Mouse (Mus musculus) MEL (cell line): ENCODE results near the gene Kcnk13. TPM values are rescaled to one million over a fixed set of nuclear protein-coding genes. Genes with fewer than 3 reads are reported as not detected.

Experiments
- DNase-seq: peaks from one replicate; pipeline ENCODE4 v3.0.0; 2011; ENCODE audit warnings: low read depth, low spot score
- H3K27ac ChIP-seq: 2 replicates; pipeline ENCODE4 v1.5.1; 2012; ENCODE audit warnings: low read depth, mild to moderate bottlenecking, control low read depth, low read length, moderate library complexity; ENCODE audit not compliant: control insufficient read depth
- H3K27me3 ChIP-seq, 2 experiments: fragments of 150-350 bp in 1 of 2; sonication (generic) in 1 of 2; 2 replicates each; pipeline ENCODE4 v1.6.1; 2012; ENCODE audit warnings: low read length in 2 of 2, mild to moderate bottlenecking in 2 of 2, improper control_type of control experiment in 1 of 2, moderate library complexity in 1 of 2; ENCODE audit not compliant: insufficient read depth in 2 of 2, control insufficient read depth in 1 of 2
- H3K36me3 ChIP-seq, 2 experiments: 2 replicates each; pipeline ENCODE4 v1.6.1; 2012 to 2014; ENCODE audit warnings: low read length in 2 of 2, improper control_type of control experiment in 1 of 2, inconsistent platforms in 1 of 2, mild to moderate bottlenecking in 1 of 2; ENCODE audit not compliant: insufficient read depth in 2 of 2, control insufficient read depth in 1 of 2
- H3K4me1 ChIP-seq, 2 experiments: fragments of 150-350 bp in 1 of 2; sonication (generic) in 1 of 2; 2 replicates each; pipeline ENCODE4 v1.6.1; 2012; ENCODE audit warnings: low read length in 2 of 2, improper control_type of control experiment in 1 of 2, mild to moderate bottlenecking in 1 of 2; ENCODE audit not compliant: insufficient read depth in 2 of 2, control insufficient read depth in 1 of 2
- H3K4me3 ChIP-seq, 2 experiments: fragments of 150-350 bp in 1 of 2; sonication (generic) in 1 of 2; 2 replicates each; pipeline ENCODE4 v1.5.1; 2012; ENCODE audit warnings: low read depth in 2 of 2, low read length in 2 of 2, mild to moderate bottlenecking in 2 of 2, moderate library complexity in 2 of 2, control low read depth in 1 of 2, improper control_type of control experiment in 1 of 2; ENCODE audit not compliant: control insufficient read depth in 1 of 2, insufficient read depth in 1 of 2
- H3K79me2 ChIP-seq: 2 replicates; pipeline ENCODE4 v1.6.1; 2012; ENCODE audit warnings: mild to moderate bottlenecking, low read length, moderate library complexity; ENCODE audit not compliant: control insufficient read depth, poor library complexity, insufficient read depth
- H3K9ac ChIP-seq: 2 replicates; pipeline ENCODE4 v1.6.1; 2012; ENCODE audit warnings: low read depth, mild to moderate bottlenecking, control low read depth, low read length, moderate library complexity; ENCODE audit not compliant: control insufficient read depth, poor library complexity, severe bottlenecking
- H3K9me3 ChIP-seq: fragments of 150-350 bp; sonication (generic); replicated peaks from 2 replicates; pipeline ENCODE4 v1.6.1; 2012; ENCODE audit warnings: mild to moderate bottlenecking, low read length, improper control_type of control experiment, moderate library complexity; ENCODE audit not compliant: insufficient read depth
- BHLHE40 ChIP-seq: IDR thresholded peaks from 2 replicates; pipeline ENCODE4 v1.6.1; 2012; ENCODE audit warnings: low read depth, mild to moderate bottlenecking, inconsistent platforms, low read length, improper control_type of control experiment, borderline replicate concordance
- E2F4 ChIP-seq: IDR thresholded peaks from 2 replicates; pipeline ENCODE4 v1.6.1; 2011; ENCODE audit warnings: low read depth, low read length, improper control_type of control experiment, borderline replicate concordance
- ELF1 ChIP-seq: IDR thresholded peaks from 2 replicates; pipeline ENCODE4 v1.6.1; 2014; ENCODE audit warnings: low read depth, mild to moderate bottlenecking, inconsistent platforms, low read length, improper control_type of control experiment, moderate library complexity
- GATA1 ChIP-seq: IDR thresholded peaks from 2 replicates; pipeline ENCODE4 v1.6.1; 2011; ENCODE audit warnings: low read depth, low read length, improper control_type of control experiment
- HCFC1 ChIP-seq: IDR thresholded peaks from 2 replicates; pipeline ENCODE4 v1.6.1; 2012; ENCODE audit warnings: low read depth, mild to moderate bottlenecking, inconsistent platforms, low read length, improper control_type of control experiment, moderate library complexity
- JUND ChIP-seq: IDR thresholded peaks from 2 replicates; pipeline ENCODE4 v1.6.1; 2011; ENCODE audit warnings: low read depth, mild to moderate bottlenecking, improper control_type of control experiment, low read length
- MAFK ChIP-seq: IDR thresholded peaks from 2 replicates; pipeline ENCODE4 v1.6.1; 2011; ENCODE audit warnings: low read depth, mild to moderate bottlenecking, low read length, improper control_type of control experiment, borderline replicate concordance
- MAZ ChIP-seq: IDR thresholded peaks from 2 replicates; pipeline ENCODE4 v1.6.1; 2012; ENCODE audit warnings: low read depth, mild to moderate bottlenecking, inconsistent platforms, low read length, improper control_type of control experiment
- MXI1 ChIP-seq: IDR thresholded peaks from 2 replicates; pipeline ENCODE4 v1.6.1; 2011; ENCODE audit warnings: mild to moderate bottlenecking, low read depth, low read length, improper control_type of control experiment
- MYB ChIP-seq: IDR thresholded peaks from 2 replicates; pipeline ENCODE4 v1.6.1; 2011; ENCODE audit warnings: mild to moderate bottlenecking, low read depth, low read length, improper control_type of control experiment
- MYC ChIP-seq: IDR thresholded peaks from 2 replicates; pipeline ENCODE4 v1.6.1; 2011; ENCODE audit warnings: low read depth, mild to moderate bottlenecking, low read length, improper control_type of control experiment, moderate library complexity
- NELFE ChIP-seq: IDR thresholded peaks from 2 replicates; pipeline ENCODE4 v1.6.1; 2011; ENCODE audit warnings: low read depth, low read length, improper control_type of control experiment
- NRF1 ChIP-seq: IDR thresholded peaks from 2 replicates; pipeline ENCODE4 v1.6.1; 2014; ENCODE audit warnings: low read depth, mild to moderate bottlenecking, inconsistent platforms, low read length, improper control_type of control experiment, moderate library complexity; ENCODE audit not compliant: poor library complexity, insufficient read depth, severe bottlenecking
- POLR2A ChIP-seq, 2 experiments: IDR thresholded peaks; 2 replicates each; pipeline ENCODE4 v1.6.1; 2011 to 2012; ENCODE audit warnings: low read length in 2 of 2, mild to moderate bottlenecking in 2 of 2, control low read depth in 1 of 2, improper control_type of control experiment in 1 of 2, low read depth in 1 of 2, moderate library complexity in 1 of 2; ENCODE audit not compliant: control insufficient read depth in 1 of 2, insufficient read depth in 1 of 2, poor library complexity in 1 of 2
- POLR2AphosphoS2 ChIP-seq: IDR thresholded peaks from 2 replicates; pipeline ENCODE4 v1.6.1; 2011; ENCODE audit warnings: low read length, improper control_type of control experiment
- POLR2AphosphoS5 ChIP-seq: IDR thresholded peaks from 2 replicates; pipeline ENCODE4 v1.6.1; 2012; ENCODE audit warnings: low read depth, borderline replicate concordance, mild to moderate bottlenecking, inconsistent platforms, low read length, moderate library complexity, mixed read lengths
- SMC3 ChIP-seq: IDR thresholded peaks from 2 replicates; pipeline ENCODE4 v1.6.1; 2011; ENCODE audit warnings: low read depth, low read length, improper control_type of control experiment
- TAL1 ChIP-seq: IDR thresholded peaks from 2 replicates; pipeline ENCODE4 v1.6.1; 2012; ENCODE audit warnings: mild to moderate bottlenecking, inconsistent platforms, low read length, moderate library complexity, mixed read lengths
- USF1 ChIP-seq: IDR thresholded peaks from 2 replicates; pipeline ENCODE4 v1.6.1; 2014; ENCODE audit warnings: low read depth, mild to moderate bottlenecking, inconsistent platforms, low read length, improper control_type of control experiment, moderate library complexity
- ZC3H11A ChIP-seq: IDR thresholded peaks from 2 replicates; pipeline ENCODE4 v1.6.1; 2012; ENCODE audit warnings: low read depth, mild to moderate bottlenecking, inconsistent platforms, low read length, improper control_type of control experiment
- ZNF384 ChIP-seq: IDR thresholded peaks from 2 replicates; pipeline ENCODE4 v1.6.1; 2012; ENCODE audit warnings: low read depth, mild to moderate bottlenecking, inconsistent platforms, low read length, improper control_type of control experiment
- polyA plus RNA-seq, 2 experiments: library from polyadenylated mRNA; stranded (reverse) in 1 of 2; unstranded in 1 of 2; fragments of >175 nt in 1 of 2; fragments of >200 nt in 1 of 2; gene quantifications; 2 replicates each; pipeline versions ENCODE4 v1.2.1 to v1.2.4; 2012; ENCODE audit warnings: low replicate concordance in 2 of 2, low read depth in 1 of 2; ENCODE audit not compliant: insufficient read length in 2 of 2, insufficient read depth in 1 of 2, missing spikeins in 1 of 2
- total RNA-seq: library from RNA; depleted of rRNA; stranded (reverse); fragments of 300-350 nt; gene quantifications from 2 replicates; pipeline ENCODE4 v1.2.3, GENCODE M21; 2012

Kcnk13 gene
- total and polyA plus RNA-seq, 3 experiments = not detected

DNA sequence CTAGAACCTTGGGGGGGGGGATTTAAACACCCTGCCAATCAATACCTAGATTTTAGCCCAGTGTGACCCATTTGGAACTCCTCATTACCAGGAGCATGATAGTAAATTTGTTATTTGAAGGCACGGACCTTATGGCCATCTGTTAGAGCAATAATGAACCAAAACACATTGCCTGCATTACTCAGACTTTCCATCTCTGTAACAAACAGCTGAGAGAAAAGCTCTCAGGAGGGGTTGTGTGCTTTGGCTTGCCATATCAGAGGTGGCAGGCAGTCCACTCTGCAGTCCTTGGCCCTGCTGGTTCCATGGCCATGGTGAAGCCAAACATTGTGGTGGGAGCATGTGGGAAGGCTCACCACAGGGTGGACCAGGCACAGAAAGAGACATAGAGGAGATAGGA lies 35.1 kb upstream of the Kcnk13 start (continued):
- TF ChIP-seq SMC3 (no peak), ZNF384 (no peak)

DNA sequence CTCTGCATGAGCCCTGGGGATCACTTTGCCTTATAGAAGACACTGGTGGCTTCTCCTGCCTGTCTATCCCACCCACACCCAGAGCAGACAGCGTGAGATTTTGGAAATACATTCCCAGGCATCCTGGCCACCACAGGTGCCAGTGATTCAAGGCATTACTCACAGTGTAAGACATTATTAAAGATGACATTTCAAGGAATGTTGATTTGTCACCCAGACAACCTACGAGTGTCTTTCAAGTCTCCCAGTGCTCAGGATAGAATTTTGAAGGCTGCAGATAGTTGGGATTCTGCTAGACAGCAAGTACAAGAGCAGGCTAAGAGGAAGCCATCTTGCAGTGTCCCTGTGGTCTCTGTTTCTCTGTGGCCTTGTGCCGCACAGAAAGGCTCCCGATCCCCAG lies 32.1 kb upstream of the Kcnk13 start:
- Histone ChIP-seq H3K4me3 (no peak overlapping the region), H3K79me2 (no peaks in the 10 kb centered on the region), H3K36me3 (peaks cover 0 to 2% of the 10 kb centered on the region in 2 experiments; a peak in 2 of 4 replicates), H3K9ac (no peak overlapping the region), H3K27me3 (no peaks in the 10 kb centered on the region), H3K27ac (no peak overlapping the region), H3K9me3 (no peaks in the 10 kb centered on the region), H3K4me1 (no peaks in the 10 kb centered on the region)
- no peak for DNase-seq
- TF ChIP-seq MXI1 (no peak), MAFK (no peak), POLR2AphosphoS5 (no peak)

DNA sequence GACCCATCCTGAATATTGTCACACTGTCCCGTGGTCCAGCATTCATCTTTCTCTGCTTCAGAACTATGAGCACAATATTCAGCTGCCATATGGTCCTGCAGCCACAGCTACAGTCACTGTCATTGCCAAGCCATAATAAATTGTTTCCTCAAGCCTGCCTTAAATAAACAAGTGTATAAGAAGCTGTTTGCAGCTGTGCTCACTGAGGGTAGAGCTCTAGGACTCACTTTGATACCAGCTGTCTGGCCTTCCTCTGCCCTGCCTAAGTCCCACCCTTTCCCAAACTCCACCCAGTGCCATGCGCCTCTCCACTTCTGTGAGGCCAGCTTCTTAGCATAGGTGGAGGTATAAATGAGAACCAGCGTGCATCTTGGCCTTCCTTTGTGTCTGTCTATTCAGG lies 30.7 kb upstream of the Kcnk13 start:
- H3K36me3 ChIP-seq = peaks cover 0 to 2% of the 10 kb centered on the region in 2 experiments; a peak in 2 of 4 replicates

DNA sequence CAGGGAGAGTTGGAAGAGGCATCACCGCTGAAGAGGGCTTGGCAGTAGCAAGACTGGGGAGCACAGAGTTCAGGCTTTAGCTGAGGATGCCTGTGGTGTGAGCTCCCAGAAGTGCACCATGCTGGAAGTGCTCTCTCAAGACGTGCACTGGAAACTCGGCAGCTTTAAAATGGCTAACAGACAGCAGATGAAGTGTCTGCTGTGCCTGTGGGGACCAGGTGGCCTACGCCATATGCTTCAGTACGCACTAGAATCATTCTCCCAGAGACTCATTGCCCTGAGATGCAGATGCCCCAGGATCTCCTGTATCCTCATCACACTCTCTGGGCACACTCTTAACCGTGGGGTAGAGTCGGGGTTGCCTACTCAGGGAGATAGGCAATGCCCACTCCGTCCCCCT lies 28.9 kb upstream of the Kcnk13 start:
- Histone ChIP-seq H3K36me3 (peaks cover 0 to 2% of the 10 kb centered on the region in 2 experiments; a peak in 2 of 4 replicates), H3K79me2 (no peaks in the 10 kb centered on the region), H3K4me1 (no peaks in the 10 kb centered on the region), H3K4me3 (no peak overlapping the region), H3K27ac (no peak overlapping the region), H3K27me3 (no peaks in the 10 kb centered on the region), H3K9me3 (no peaks in the 10 kb centered on the region), H3K9ac (no peak overlapping the region)
- TF ChIP-seq ZC3H11A = no peak
- TF ChIP-seq MYC = no peak
- TF ChIP-seq GATA1 = no peak
- DNase-seq = no peak

More for the DNA sequence above, 30.7 kb upstream of the Kcnk13 start:
- Histone ChIP-seq H3K9ac (no peak overlapping the region), H3K27me3 (no peaks in the 10 kb centered on the region), H3K4me1 (no peaks in the 10 kb centered on the region), H3K4me3 (no peak overlapping the region), H3K79me2 (no peaks in the 10 kb centered on the region), H3K27ac (no peak overlapping the region), H3K9me3 (no peaks in the 10 kb centered on the region)
- TF ChIP-seq ELF1 (no peak), NRF1 (no peak), POLR2A (IDR thresholded peaks at IDR 0.05; ENCODE audit: control insufficient read depth in 1 of 2, insufficient read depth in 1 of 2, low read depth in 1 of 2, low read length in 2 of 2, poor library complexity in 1 of 2) (no peak), TAL1 (no peak), JUND (no peak), HCFC1 (no peak), NELFE (no peak), USF1 (no peak), BHLHE40 (no peak), MYC (no peak), POLR2AphosphoS5 (no peak), MYB (no peak), POLR2AphosphoS2 (no peak), MAZ (no peak), ZNF384 (no peak), E2F4 (no peak)
- no peak for DNase-seq
